Mouse (Mus musculus) spleen, embryonic (tissue): ENCODE results near the gene Aff2.

Experiments used
- CTCF ChIA-PET: fragments of 350-600 bp; sonication (Branson Sonifier 250); formaldehyde crosslinking; loops from one replicate; lab custom pipeline; 2022; lab: Charles Lee

Aff2 gene

DNA sequence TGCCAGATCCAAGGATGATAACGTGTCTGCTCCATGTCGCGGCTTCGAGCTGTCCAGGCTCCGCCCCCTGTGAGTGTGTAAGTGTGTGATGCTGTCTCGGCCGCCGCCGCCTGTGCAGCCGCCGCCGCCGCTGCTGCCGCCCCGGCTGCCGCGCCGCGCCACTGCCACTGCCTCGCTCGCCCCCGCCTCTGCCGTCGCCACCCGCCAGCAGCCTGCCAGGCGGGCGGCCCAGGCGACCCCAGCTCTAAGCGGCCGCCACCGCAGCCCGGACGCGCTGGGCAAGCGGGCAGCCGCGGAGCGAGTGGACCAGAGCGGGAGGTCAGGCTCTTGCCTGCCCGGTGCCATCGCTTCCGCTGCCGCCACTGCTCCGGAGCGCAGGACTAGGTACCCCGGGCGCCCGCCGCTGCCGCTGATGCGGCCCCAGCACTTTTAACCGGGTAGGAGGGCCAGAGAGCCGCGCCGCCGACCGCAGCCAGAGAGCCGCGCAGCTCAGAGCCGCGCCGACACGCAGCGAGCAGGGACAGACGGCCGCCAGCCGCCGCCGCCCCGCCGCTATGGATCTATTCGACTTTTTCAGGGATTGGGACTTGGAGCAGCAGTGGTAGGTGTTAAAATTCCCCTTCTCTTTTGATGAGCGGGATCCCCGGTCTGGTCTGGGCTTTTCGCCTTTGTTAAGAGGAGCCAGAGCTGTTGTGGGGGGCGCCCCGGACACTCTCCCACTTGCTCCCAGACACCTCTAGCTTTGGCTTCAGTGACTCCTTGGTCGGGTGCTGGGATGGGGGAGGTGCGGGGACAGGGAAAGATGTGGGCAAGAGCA, at the start of gene Aff2:
Gene Aff2, plus strand, starts transcription at position 57 of the 817 bp plus-strand sequence.
- CTCF ChIA-PET, result no interaction called here

DNA sequence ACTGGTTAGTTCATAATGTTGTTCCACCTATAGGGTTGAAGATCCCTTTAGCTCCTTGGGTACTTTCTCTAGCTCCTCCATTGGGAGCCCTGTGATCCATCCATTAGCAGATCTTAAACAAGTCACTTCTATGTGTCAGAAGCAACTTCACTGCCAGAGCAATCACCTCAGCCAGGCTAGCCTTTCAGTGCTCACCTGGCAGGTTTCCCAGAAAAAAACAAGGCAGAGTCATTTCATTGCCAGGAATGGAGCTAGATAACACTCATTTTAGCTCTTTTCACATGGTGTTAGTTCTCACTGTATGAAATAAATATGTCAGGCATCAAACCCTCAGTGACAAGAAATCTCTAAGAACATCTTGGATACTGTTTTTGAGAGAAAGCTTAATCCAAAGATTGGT, 22.8 kb upstream of the Aff2 start:
- CTCF ChIA-PET, result no interaction called here

DNA sequence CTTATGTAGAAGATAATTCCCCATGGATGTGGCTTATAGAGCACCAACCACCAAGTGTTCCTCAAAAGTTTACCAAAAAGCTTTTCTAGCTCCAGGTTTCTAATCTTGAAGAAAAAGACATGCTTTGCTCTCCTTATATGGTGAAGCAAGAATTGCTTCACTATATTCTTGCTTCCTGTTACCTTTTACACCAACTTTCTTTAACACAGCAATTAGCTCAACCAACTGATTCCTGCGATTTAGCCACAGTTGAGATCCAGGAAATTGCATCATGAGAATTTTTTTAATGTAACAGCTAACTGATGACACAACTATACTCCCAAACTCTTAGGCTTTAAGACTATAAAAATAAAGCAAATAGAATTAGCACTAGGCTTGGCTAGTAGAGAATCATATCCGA, 4.5 kb upstream of the Aff2 start:
- CTCF ChIA-PET, result no interaction called here

DNA sequence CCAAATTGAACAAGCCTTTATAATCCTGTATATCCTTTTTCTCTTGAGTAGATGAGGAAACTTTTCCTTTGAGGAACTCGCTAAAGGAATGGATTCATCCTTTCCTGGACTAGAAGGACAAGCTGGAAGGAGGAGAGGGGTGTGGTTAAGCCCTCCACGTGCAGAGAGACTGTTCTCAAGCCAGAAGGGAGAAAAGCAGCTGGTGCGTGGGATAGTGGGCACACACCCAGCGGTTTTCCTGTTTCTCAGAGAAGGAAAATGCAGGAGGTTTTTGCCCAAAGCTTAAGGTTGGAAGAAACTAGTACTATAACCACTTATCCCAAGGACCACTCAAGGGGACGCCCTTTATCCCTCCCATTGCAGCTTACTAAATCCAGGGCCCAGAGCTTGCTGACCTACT, 734 bp upstream of the Aff2 start:
- CTCF ChIA-PET, result no interaction called here

DNA sequence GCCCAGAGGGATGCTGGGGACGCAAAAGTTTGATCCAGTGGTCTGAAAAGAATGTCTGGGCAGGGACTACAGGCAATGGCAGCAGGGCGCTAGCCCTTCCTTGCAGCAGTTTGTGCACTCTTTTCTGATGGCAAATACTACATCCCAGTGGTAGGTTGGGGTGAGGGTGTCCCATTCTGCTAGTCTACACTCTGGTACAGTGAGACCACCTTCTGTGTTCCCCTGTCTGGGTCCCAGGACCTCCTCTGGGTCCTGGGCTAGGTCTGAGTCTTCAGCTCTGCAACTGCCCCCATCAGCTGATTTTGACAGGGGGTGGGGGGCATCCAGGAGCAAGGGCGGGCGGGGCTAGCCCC, 233 bp upstream of the Aff2 start:
- CTCF ChIA-PET, result no interaction called here

DNA sequence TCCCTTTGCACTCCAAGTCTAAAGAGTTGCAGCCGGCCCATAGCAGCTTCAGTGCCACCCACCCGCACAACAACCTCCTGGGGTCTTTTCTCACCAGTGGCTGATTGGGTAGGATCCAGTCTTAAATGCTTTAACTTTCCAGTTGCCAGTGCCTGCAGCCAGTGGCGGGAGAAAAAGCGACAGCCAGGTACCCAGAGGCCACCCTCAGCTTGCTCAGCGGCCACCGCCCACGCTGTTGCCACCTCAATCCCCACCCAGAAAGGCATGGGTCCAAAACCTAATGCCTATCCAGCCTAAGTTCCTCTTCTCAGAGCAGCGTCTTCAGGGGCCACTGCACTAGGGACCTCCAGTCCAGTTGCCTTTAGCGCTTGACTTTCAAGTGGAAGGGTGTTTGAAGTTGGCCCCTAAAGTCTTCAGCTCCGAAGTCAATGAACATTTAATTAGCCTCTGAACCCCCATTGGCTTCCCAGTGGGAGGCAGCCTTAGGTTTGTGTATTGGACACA, 1.0 kb downstream of the Aff2 start:
- CTCF ChIA-PET, result no interaction called here

DNA sequence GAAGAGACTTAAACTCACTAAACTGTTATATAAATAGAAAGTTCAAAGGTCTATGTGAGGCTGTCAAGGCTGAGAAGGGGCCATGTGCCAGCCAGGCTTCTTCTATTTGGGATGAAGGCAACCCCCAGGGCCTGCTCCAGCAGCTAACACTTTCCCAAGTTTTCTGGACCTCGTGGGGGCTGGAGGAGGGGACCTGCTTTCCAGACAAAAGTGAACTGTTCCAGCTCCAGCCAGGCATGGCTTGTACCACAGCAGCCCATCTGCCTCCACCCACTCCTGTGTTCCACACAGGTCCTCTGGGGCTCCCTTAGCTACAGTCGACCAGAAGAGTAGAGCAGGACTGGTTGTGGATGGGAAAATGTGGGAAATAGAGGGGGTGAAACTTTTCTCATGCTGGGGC, 4.1 kb downstream of the Aff2 start:
- CTCF ChIA-PET, result no interaction called here

DNA sequence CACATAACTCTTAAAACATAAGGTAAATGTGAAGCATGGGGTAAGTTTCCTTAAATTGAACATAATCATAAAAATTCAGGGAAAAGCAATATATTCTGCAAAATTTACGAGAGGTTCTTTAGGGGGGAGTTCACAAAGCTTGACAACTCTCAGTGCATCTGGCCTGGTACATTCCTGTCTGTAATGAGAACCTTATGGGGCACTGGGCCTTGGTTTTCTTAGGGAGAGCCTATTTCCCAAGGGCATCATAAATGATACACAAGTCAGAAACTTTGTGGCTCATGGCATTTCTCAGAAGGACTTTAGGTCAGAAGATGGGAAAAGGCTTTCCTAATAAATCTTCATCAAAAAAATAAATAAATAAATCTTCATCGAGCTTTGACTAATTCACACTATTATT, 13.2 kb downstream of the Aff2 start:
- CTCF ChIA-PET, result no interaction called here

DNA sequence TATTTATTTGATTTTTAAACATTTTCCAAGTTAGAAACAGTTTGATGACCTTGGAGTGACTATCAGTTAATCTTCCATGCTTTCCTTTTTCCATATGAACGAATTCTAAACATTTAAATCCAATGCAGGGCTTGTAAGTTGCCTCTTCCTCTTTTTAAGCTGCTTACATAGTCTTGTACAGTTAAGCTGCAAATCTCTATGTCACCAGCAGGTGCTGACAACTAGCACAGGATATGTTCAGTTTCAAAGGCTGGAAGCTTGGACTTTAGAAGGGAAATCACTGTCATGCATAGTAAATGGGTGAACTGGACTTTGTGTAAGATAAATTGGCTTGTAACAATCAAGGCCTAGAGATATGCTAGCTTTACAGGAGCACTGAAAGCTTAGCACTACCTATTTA, 29.6 kb downstream of the Aff2 start:
- CTCF ChIA-PET, result no interaction called here

DNA sequence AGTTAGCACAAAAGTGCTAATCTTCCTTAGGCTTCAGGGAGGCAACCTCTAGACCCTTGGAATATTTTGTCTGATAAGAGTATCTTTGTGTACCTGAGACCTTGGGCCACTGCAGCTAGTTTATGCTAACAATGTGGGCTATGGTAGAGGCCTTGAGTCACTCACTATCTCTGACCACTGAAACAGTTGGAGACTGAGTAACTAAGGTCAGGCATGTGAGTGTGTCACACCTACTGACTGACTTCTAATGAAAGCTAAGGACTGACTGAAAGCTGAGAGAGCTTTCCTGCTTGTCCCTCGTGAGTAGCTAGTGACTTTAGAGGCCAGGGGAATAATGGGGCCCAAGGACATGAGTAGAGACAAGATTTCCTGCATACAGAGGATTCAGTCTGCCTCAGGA, 54.9 kb downstream of the Aff2 start:
- CTCF ChIA-PET, result no interaction called here

DNA sequence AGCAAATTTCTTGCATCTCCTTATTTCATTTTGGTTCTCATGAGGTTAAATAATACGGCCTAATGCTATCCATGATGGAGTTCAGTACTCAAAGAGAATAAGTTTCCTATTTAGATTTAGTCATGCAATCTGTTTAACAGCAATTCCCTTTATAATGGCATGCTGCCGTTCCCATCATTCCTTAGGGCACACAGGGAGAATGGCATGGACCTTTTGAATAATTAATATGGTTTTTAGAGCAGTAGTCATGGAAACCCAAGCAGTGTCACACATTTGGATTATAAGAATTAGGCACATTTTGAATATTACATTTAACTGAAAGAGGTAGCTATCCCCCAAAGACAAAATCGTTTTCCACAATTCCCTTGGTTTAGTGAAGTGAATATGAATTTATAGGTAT, 78.3 kb downstream of the Aff2 start:
- CTCF ChIA-PET, result no interaction called here

DNA sequence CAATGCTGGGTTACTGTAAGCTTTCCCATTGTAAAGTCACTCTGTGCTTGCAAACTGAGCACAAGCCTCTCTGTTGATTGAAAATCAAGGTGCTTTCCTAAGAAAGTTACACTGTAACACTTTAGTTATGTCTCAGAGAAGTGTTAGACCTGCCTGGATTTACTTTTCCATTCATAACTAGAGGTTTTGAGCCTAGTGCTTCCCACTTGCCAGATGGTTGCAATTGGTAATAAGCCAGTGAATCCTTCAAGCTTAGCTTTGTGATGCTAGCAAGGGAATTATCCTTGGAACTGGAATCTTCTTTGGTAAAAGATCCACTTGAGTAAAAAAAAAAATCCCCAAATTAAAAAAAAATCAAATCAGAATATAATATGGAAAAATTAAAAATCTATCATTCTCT, 81.8 kb downstream of the Aff2 start:
- CTCF ChIA-PET, result no interaction called here

DNA sequence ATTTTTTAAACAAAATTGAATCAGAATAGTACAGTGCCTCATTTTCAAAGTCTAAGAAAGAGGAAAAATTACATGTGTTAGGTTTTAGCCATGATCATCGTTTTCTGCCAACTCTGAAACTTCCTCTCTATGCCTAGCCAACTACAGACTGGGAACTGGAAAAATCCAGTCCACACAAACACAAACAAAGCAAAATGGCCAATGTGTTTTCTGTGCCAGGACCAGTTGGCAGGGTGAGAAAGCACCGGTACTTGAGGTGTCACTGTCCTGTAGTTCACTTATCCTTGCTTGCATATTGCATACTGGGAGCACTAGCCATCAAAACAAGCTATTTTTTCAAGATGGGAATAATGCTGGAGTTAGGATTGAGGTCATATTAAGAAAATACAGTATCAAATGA, 100.8 kb downstream of the Aff2 start:
- CTCF ChIA-PET, result no interaction called here

DNA sequence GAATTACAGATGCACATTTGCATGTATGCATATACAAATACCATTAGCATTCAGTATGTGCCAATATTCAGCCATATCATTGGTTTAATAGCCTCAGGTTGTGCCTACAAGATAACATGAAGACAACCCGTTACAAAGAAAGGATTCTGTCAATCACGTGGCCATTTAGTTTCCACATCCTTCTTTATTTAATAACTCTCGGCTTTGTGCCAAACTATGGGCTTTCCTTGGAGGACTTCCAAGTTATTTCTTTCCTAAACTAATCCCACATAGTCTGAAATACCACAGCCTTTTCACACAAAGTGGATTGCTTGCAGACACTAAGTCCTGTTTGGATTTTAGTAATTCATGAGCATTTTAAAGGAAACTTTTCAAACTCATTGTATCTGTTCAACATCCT, 142.0 kb downstream of the Aff2 start:
- CTCF ChIA-PET, result no interaction called here

DNA sequence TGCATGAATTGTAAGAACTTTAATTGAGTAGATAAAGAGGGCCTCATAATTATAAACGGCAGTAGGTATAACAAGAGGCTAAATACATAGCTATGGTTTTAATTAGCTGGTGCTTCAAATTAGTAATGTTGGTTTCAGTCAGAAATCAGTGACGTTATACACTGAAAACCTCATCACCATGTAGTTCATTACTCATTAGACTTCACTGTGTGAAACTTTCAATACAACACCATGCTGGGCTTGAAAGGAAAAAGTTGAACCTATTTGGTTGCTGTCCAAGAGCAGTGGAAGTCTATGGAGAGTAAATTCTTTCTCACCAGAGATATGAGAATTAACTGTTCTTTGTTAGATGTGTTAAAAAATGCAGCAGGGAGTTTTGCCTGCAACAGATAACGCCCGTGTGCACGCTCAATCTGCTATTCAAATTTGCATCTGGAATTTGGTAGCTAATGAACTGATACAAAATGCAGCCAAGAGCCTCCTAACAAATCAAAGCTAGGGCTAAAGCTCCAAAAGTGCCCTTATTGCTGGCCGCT, 158.0 kb downstream of the Aff2 start:
- CTCF ChIA-PET, result no interaction called here

DNA sequence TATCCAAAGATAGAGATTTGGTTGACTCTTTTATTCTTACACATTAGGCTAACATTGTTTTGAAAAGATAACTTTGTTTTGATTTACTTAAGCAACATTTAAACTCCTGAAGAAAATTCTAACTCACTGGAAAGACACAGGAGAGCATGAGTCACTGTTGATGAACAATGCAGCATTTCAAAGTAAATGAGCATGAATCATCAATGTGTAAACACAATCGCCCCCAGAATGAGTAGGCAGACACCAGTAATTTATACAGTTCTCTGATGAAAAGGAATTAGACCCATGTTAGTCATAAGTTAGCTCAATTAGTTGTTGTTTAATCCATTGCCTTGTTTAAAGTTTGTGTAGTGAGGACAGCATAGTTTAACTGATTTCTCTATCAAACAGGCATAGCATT, 180.7 kb downstream of the Aff2 start:
- CTCF ChIA-PET, result no interaction called here

DNA sequence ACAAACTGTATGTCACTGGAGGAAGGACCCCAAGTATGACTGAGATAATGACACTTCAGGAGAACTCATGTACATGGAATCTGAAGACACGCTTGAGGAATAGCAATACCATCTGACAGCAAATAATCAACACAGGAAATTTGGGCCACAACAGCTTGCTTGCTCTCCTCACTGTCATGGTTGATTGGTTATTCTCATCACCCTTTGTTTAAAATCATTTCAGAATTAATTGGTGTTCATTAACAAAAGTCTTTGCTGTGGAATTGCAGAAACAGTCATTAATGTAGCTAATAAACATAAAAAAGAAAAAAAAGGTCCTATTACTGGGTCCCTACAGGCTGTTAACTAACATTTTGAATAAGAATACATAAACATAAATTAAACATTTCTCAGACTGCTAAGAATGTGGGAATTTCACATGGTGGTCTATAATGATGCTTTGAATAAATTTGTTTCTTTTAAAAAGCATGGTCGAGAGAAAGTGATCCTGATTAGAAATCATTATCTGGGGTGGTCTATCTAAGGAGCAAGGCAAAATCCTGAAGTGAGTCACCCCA, 219.9 kb downstream of the Aff2 start:
- CTCF ChIA-PET, result no interaction called here

DNA sequence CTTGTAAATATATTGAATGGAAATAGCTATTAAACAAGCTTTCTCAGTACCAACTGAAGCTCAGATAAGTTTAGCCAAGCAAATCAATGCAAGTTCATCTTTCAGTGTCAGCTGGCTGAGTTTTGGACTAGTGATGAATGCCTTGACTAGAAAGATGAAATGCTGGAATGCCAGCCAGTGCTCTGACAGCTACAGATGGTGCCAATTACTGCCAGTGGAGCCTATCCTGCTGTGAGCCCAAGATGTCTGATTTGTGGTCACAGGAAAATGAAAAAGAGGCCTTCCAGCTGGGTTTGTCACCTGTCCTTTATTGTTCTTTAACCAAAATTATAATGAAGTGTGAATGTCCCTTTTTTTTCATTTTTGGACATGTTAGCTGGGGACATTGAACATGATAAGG, 248.7 kb downstream of the Aff2 start:
- CTCF ChIA-PET, result no interaction called here

DNA sequence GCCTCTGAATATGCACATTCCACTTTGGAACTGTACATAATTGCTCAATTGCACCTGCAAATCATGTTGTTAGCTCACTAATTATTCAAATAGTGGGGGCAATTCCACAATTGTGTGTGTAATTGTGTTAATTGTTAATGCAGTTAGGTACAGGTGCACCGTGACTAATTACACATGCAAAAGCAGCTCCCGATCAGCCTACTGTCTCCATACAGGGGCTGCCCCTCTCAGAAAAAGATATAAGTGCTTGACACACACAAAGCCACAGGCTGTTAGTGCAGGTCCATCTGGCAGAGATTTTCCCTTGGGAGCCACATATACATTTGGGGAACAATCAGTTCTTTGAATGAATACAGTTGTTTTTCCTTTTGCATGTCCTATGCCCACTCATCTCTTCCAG, 302.9 kb downstream of the Aff2 start:
- CTCF ChIA-PET, result no interaction called here

DNA sequence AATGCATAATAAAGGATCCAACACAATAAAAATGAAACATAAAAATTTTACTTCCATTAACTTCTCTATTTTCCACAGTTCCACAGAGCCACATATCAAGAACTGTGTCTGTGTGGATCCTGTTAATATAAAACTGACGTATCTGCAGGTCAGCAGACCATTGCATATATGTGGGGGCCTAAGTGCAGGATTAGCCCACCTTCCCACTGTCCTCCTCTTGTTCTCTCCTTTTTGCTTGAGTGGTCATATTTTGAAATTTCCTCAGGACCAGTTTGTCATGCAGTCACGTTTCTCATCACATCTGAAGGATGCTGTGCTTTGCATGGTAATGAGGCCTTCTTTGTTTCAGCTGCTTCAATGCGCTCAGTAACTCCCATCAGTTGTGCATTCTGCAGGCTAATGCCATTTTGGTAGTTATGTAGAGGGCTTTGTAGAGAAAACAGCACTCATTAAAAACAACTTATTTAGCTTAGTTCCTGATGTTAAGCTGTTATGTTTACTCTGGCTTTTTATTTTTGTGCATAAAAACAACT, 306.1 kb downstream of the Aff2 start:
- CTCF ChIA-PET, result no interaction called here

DNA sequence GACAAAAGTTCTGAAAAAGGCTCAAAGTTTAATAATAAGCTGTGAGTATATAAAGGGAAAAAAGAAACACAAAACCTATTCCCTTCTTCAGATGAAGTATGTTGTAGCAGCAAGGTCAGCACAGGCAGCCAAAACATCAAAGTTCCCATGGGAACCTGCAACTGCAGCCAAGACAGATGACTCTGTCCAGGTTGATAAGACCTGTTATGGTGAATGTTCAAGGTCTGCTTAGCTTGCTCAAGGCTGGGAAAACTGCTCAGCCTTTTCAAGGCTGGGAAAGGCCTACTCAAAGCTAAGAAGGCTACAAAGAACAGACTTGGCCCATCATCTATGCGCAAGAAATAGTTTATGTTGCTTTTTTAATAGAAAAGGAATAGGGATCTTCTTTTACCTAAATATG, 315.6 kb downstream of the Aff2 start:
- CTCF ChIA-PET, result no interaction called here

DNA sequence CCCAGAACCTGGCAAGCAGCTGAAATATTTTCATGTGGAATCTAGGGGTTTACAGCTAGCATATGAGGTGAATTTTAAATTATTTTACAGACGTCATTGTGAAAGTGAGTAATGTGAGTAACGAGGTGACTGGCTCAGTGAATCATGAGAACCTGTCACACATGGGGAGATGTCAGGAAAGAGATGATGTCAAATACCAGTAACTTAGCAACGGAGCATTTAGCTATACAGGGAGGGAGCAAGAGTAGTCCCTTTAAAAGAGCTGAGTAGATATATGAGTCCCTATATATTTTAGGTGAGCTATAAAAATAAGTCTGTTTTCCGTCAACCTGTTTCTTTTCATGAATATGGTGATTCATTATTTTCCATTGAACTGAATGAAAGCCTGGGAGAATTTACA, 338.7 kb downstream of the Aff2 start:
- CTCF ChIA-PET, result no interaction called here

DNA sequence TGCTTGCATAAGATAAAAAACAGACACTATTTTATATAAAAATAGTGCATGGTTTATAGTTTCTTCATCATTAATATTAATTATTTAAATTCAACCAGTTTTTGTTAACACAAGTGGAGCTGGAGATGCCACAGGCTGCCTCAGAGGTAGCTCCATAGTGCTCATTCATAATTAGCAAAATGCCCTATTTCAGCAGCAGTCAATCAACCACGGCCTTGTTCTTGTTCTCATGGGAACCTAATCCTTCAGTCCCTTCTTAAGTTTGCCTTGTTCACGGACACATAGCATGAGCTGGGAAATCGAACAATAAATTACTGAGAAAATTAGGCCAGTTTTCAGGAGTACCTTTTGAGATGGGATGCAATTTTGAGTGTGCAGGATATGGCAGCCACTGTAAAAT, 378.9 kb downstream of the Aff2 start:
- CTCF ChIA-PET, result no interaction called here
